Mouse (Mus musculus): ENCODE measurements at regions not wholly inside any gene's neighbourhood (a gene's known extent, or its start where the extent isn't known, plus 50 kb on each side); places are given as distances from the start of the nearest gene placed in this dataset.

DNA sequence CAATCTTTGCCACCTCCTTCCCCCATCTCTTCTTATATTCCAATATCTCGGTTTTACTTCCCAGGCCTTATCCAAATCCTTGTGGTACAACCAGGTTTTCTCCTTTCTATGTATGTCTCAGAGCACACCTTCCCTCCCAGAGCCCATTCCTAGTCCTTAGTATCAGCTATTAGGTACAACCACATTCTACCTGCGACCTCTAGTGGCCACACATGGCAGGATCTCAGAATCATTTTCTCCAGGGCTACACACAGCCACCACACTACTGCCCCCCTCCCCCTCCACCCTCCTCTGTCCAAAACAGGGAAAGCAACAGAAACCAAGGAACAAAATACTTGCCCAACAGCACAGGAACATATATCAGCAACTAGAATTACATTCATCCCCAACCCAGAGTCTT is 898.2 kb upstream of the B3galt2 start:
- ATAC-seq (ENCODE audit: low FRiP score, low read depth) = peak; percentile 90

DNA sequence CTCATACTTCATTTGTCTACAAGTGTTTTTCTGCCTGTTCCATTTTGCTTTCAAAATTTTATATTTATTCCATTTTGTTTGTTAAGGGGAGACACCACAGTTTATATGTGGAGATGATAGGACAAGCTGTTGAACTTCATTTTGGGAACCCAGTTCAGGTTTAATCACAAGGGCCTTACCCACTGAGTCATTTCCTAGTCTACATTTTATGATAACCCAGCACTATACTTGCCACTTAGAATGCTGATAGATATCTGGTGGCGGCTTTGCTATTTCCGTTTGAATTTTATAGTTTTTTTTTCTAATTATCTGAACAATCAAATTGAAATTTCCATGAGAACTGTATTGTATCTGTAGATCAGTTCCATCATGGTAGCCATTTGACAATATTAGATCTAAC is 869.5 kb upstream of the B3galt2 start:
- Histone ChIP-seq H3K4me3 (no peak overlapping the region), H3K9me3 (no peaks in the 10 kb centered on the region), H3K4me2 (replicated peaks) (no peak overlapping the region), H3K36me3 (no peaks in the 10 kb centered on the region), H3K27me3 (no peaks in the 10 kb centered on the region), H3K27ac (replicated peaks) (no peak overlapping the region), H3K9ac (replicated peaks) (no peak overlapping the region), H3K4me1 (no peaks in the 10 kb centered on the region)
- WGBS = 97% methylated on average over 2 of the region's 2 CpGs
- no peak for ATAC-seq (ENCODE audit: low FRiP score, low read depth)

More for the DNA sequence above, 898.2 kb upstream of the B3galt2 start:
- Histone ChIP-seq H3K4me1 (no peaks in the 10 kb centered on the region), H3K4me3 (no peak overlapping the region), H3K9ac (replicated peaks) (no peak overlapping the region), H3K27me3 (no peaks in the 10 kb centered on the region), H3K4me2 (replicated peaks) (no peak overlapping the region), H3K9me3 (no peaks in the 10 kb centered on the region), H3K27ac (replicated peaks) (no peak overlapping the region), H3K36me3 (no peaks in the 10 kb centered on the region)
- WGBS = 17% methylated on average over 2 of the region's 2 CpGs

All from midbrain, embryonic 12.5 days (tissue).